Mouse (Mus musculus): ENCODE results near the gene Gli3.

GRCm38 (mm10) chr13:15461926-15462325 is 1.1 kb upstream of the Gli3 start:
- TF ChIP-seq POLR2A (IDR thresholded peaks at IDR 0.05; ENCODE audit: insufficient read depth, low read length), result no peak
- no peak for TF ChIP-seq CTCF (IDR thresholded peaks at IDR 0.05; ENCODE audit: low read depth, low read length)
- TF ChIP-seq EP300 (IDR thresholded peaks at IDR 0.05; ENCODE audit: insufficient read depth, low read depth, low read length), result no peak
